Mouse (Mus musculus) midbrain, embryonic 11.5 days (tissue): Measurements from ENCODE around the gene Wdr66. TPM values are rescaled to one million over a fixed set of nuclear protein-coding genes. Genes with fewer than 3 reads are reported as not detected.

Source experiments
- polyA plus RNA-seq: library from polyadenylated mRNA; unstranded; fragments of >200 nt; fragmentation: Nextera tagmentation; extraction: Ambion mirVana; gene quantifications from 2 replicates; pipeline ENCODE4 v1.2.1, GENCODE M21; 2014

Wdr66 gene
- polyA plus RNA-seq, 1 experiment from 2014 or later = 4.7 TPM

Other genes with a start within 250 kb of the Wdr66 start
- gene Orai1, start 237.0 kb upstream of the Wdr66 start, polyA plus RNA-seq = 8.2 and 10.5 TPM in 2 replicates
- not detected in 2 replicates for gene Morn3, start 205.1 kb upstream of the Wdr66 start, polyA plus RNA-seq
- gene Tmem120b, start 183.7 kb upstream of the Wdr66 start, polyA plus RNA-seq = 7.6 and 7.9 TPM in 2 replicates
- 1.6 TPM in 2 replicates for gene Rhof, start 119.4 kb upstream of the Wdr66 start, polyA plus RNA-seq
- 9.8 and 10.0 TPM in 2 replicates for gene Setd1b, start 109.9 kb upstream of the Wdr66 start, polyA plus RNA-seq
- gene Psmd9, start 82.7 kb upstream of the Wdr66 start, polyA plus RNA-seq = 59.6 and 60.7 TPM in 2 replicates
- gene Hpd, start 69.4 kb upstream of the Wdr66 start, polyA plus RNA-seq = not detected in 2 replicates
- gene Bcl7a, start 91.7 kb downstream of the Wdr66 start, polyA plus RNA-seq = 45.3 and 48.4 TPM in 2 replicates
- gene Mlxip, start 142.7 kb downstream of the Wdr66 start, polyA plus RNA-seq = 15.5 and 18.3 TPM in 2 replicates
- gene Lrrc43, start 237.2 kb downstream of the Wdr66 start, polyA plus RNA-seq = not detected in 2 replicates
- not detected in 2 replicates for gene Il31, start 237.4 kb downstream of the Wdr66 start, polyA plus RNA-seq